Mouse (Mus musculus) stomach, postnatal 0 days (tissue): ENCODE data around the gene Mrpl45.

Source experiments
- CTCF ChIP-seq: IDR thresholded peaks from 2 replicates; pipeline ENCODE4 v1.5.1; 2016; ENCODE audit warnings: antibody characterized with exemption, low read depth, mild to moderate bottlenecking, moderate library complexity
- EP300 ChIP-seq: optimal IDR thresholded peaks from 2 replicates; pipeline ENCODE3; 2016; ENCODE audit warnings: antibody characterized with exemption

DNA sequence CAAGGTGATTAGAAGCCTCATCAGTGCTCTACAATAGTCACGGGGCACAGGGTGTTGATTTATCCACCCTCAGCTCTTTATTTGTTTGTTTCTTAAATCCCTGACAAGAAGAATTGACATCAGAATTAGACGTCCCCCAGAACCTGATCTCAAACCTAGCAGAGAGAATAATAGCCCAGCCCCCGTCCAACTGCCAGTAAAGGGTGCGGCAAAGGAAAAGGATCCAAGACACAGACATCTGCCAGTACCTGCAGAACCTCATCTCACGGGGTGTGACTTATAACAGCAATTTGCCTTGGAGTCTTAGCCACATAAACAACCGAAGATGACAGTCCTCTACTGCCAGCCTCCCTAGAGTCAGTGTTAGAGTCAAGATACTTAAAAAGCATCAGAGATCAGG lies 28.5 kb upstream of the Mrpl45 start:
- TF ChIP-seq EP300 (no peak), CTCF (no peak)
